Comparison of ENCODE assay signal across 8 mouse cellular contexts in genomic region chr12:73907673-73908150, GRCm38 (mm10). TPM values are rescaled to one million over a fixed set of nuclear protein-coding genes. Genes with fewer than 3 reads are reported as not detected.
DNase-seq lines count a peak whose midpoint lies in the region; ATAC-seq lines count a peak whose summit lies in the region.

No protein-coding gene starts in this region.

- peak; percentile 99 for DNase-seq in NIH3T3 (ENCODE audit: low read depth)
- peak; percentile 98 to 99 for DNase-seq in cerebellum, postnatal 10 days
- DNase-seq in frontal cortex, postnatal 10 days (ENCODE audit: low spot score in 2 of 2): peak; percentile 97 to 98
- DNase-seq in layer of hippocampus, postnatal 25 days (ENCODE audit: extremely low spot score in 1 of 2, low spot score in 1 of 2): peak; percentile 84 to 92
- DNase-seq in lung, postnatal 25 days (ENCODE audit: low spot score): peak; percentile 98
- DNase-seq in retina, embryonic 14.5 days (ENCODE audit: low spot score): peak; percentile 99
- peak; percentile 97 for DNase-seq in thymus, postnatal 4 days

- H3K9me3 ChIP-seq in hindbrain, embryonic 13.5 days: no peaks in the 10 kb centered on the region

- ATAC-seq in hindbrain, embryonic 13.5 days (ENCODE audit: low FRiP score): peak; percentile 100

- H3K27ac ChIP-seq in hindbrain, embryonic 13.5 days: peak overlapping the region; percentile 99

- H3K36me3 ChIP-seq in hindbrain, embryonic 13.5 days: no peaks in the 10 kb centered on the region

- H3K4me3 ChIP-seq in hindbrain, embryonic 13.5 days: peak overlapping the region; percentile 93

- peak overlapping the region; percentile 93 for H3K9ac ChIP-seq in hindbrain, embryonic 13.5 days

- WGBS in hindbrain, embryonic 13.5 days: 0% methylated on average over 51 of the region's 51 CpGs

- H3K4me1 ChIP-seq in hindbrain, embryonic 13.5 days (replicated peaks): peaks cover 17% of the 10 kb centered on the region

- no peaks in the 10 kb centered on the region for H3K27me3 ChIP-seq in hindbrain, embryonic 13.5 days

- peak overlapping the region; percentile 74 for H3K4me2 ChIP-seq in hindbrain, embryonic 13.5 days

RNA-seq across cellular contexts. Expression of gene Hif1a, which starts 6.5 kb away (rescaled TPM):
- polyA plus RNA-seq in hindbrain, embryonic 13.5 days (2015; fragmentation: Nextera tagmentation; extraction: Ambion mirVana): 80.0 and 84.1 TPM in 2 replicates
- 10 to 100 TPM; 55.5 to 59.9 TPM for total RNA-seq in layer of hippocampus, postnatal 25 days (2021)

RNA-seq across cellular contexts. Expression of gene Gm49321, which starts 29.7 kb away (rescaled TPM):
- 20.9 and 23.9 TPM in 2 replicates for polyA plus RNA-seq in hindbrain, embryonic 13.5 days (2015; fragmentation: Nextera tagmentation; extraction: Ambion mirVana)
- 10 to 100 TPM in 1 of 2 experiments, 1 to 10 TPM in 1; 8.6 to 12.1 TPM for total RNA-seq in layer of hippocampus, postnatal 25 days (2021)

RNA-seq across cellular contexts. Expression of gene Snapc1, which starts 56.6 kb away (rescaled TPM):
- 34.4 and 39.0 TPM in 2 replicates for polyA plus RNA-seq in hindbrain, embryonic 13.5 days (2015; fragmentation: Nextera tagmentation; extraction: Ambion mirVana)
- 10 to 100 TPM; 31.4 to 36.7 TPM for total RNA-seq in layer of hippocampus, postnatal 25 days (2021)

Comparison
In these comparisons a context has a peak if more than half of its experiments do, and no peak if none do; other contexts are left out.
1. Peak in every context shown above with its lines: DNase-seq, ATAC-seq, H3K4me3 ChIP-seq and H3K27ac ChIP-seq.